In the genomic region with DNA sequence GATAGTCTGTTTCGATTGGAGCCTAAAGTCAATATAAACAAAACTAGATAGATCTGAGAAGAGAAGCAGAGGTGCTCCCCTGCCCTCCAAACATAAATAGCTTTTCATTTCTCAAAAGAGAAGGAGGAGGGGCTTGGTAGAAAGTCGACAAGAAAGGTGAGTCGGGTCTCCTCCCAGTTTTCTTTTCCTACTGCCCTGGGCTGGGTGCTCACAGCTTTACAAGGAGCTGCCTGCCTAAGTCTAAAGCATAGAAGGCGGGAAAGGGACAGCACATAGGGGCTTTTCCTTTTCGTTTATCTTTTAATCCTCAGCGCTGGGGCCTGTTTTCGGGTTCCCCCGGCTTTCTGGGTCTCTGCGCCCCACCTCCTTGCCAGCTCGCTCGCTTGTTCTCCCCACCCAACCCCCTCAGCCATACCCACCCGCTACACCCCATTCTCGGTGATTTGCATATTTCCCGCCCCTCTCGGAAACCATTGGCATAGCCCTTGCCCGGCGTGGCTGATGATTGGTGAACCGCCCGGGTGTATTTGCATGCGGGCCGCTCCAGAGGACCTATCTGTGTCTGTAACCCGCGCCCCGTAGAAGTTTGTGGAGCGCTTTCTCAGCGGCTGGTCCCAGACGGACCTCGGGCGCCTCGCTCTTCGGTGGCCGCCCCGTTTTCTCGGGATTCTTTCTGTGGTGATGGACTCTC, we compare ENCODE assay signal across 8 mouse cellular contexts. TPM values are rescaled to one million over a fixed set of nuclear protein-coding genes. Genes with fewer than 3 reads are reported as not detected.
DNase-seq lines count a peak whose midpoint lies in the region; ATAC-seq and TF ChIP-seq lines count a peak whose summit lies in the region.

TSS of gene Abtb2 (plus strand) at position 579 of the 691 bp plus-strand sequence.

- peak; percentile 97 for ATAC-seq in forebrain, embryonic 14.5 days
- peak; percentile 94 for ATAC-seq in liver, postnatal 0 days
- peak; percentile 96 for ATAC-seq in neural tube, embryonic 13.5 days (ENCODE audit: low read depth)

- peak within 1 kb of the TSS; percentile 68 for H3K9ac ChIP-seq in forebrain, embryonic 14.5 days (ENCODE audit: low read length)
- peak within 1 kb of the TSS; percentile 65 for H3K9ac ChIP-seq in liver, postnatal 0 days (replicated peaks)
- H3K9ac ChIP-seq in neural tube, embryonic 13.5 days = peak within 1 kb of the TSS; percentile 80

- intact Hi-C loops in heart, postnatal 14 days (cut with DNase I) = loop anchor here (1.0 to 5.0 kb wide), 7 partner anchors 27 to 416 kb away; no protein-coding TSS in a partner anchor

- peaks cover 77% of the 10 kb centered on the region for H3K27me3 ChIP-seq in E14TG2a.4 (ENCODE audit: insufficient read depth, low read length)
- 0 out of 2 replicates have a peak, but pooled peaks cover 3% of the 10 kb centered on the region for H3K27me3 ChIP-seq in forebrain, embryonic 14.5 days (replicated peaks; ENCODE audit: control insufficient read depth, insufficient read depth, low read length)
- H3K27me3 ChIP-seq in liver, postnatal 0 days (ENCODE audit: insufficient read depth, low read length) = peaks cover 27% of the 10 kb centered on the region
- peaks cover 55% of the 10 kb centered on the region for H3K27me3 ChIP-seq in neural tube, embryonic 13.5 days

- TF ChIP-seq CTCF in E14TG2a.4 (conservative IDR thresholded peaks at IDR 0.05; ENCODE audit: low read length) = no peak
- TF ChIP-seq CTCF in liver, postnatal 0 days (IDR thresholded peaks at IDR 0.05; ENCODE audit: low read depth) = peak; percentile 8; the same call in 1 of the 2 replicates

- no peaks in the 10 kb centered on the region for H3K9me3 ChIP-seq in E14TG2a.4 (ENCODE audit: low read length)
- no peaks in the 10 kb centered on the region for H3K9me3 ChIP-seq in forebrain, embryonic 14.5 days (replicated peaks; ENCODE audit: control insufficient read depth, low read length)
- no peaks in the 10 kb centered on the region for H3K9me3 ChIP-seq in liver, postnatal 0 days (ENCODE audit: low read length)
- no peaks in the 10 kb centered on the region for H3K9me3 ChIP-seq in neural tube, embryonic 13.5 days

- peak within 1 kb of the TSS; percentile 65 for H3K27ac ChIP-seq in forebrain, embryonic 14.5 days (ENCODE audit: low read depth, low read length)
- H3K27ac ChIP-seq in liver, postnatal 0 days (ENCODE audit: low read depth) = peak within 1 kb of the TSS; percentile 66
- H3K27ac ChIP-seq in neural tube, embryonic 13.5 days (replicated peaks) = peak within 1 kb of the TSS; percentile 70

- 0% methylated on average over 34 of the region's 34 CpGs for WGBS in forebrain, embryonic 14.5 days
- WGBS in liver, postnatal 0 days (ENCODE audit: insufficient replicate concordance) = under 1% methylated on average over 34 of the region's 34 CpGs
- WGBS in neural tube, embryonic 13.5 days = 1% methylated on average over 34 of the region's 34 CpGs

- peak within 1 kb of the TSS; percentile 82 for H3K4me3 ChIP-seq in E14TG2a.4 (replicated peaks; ENCODE audit: low read length)
- peak within 1 kb of the TSS; percentile 58 for H3K4me3 ChIP-seq in forebrain, embryonic 14.5 days (ENCODE audit: low read depth, low read length)
- H3K4me3 ChIP-seq in liver, postnatal 0 days (ENCODE audit: low read depth, low read length) = peak within 1 kb of the TSS; percentile 67
- H3K4me3 ChIP-seq in neural tube, embryonic 13.5 days = peak within 1 kb of the TSS; percentile 67

- peak; percentile 72 for DNase-seq in cerebellum, adult 11 months
- DNase-seq in forebrain, embryonic 14.5 days (ENCODE audit: low spot score) = peak; percentile 98
- peak; percentile 91 to 92 for DNase-seq in heart, postnatal 14 days
- peak; percentile 92 for DNase-seq in layer of hippocampus, adult 11-12 months (ENCODE audit: low spot score)
- DNase-seq in liver, postnatal 0 days = peak; percentile 92
- DNase-seq in telencephalon, adult 2 months (ENCODE audit: low read depth, low spot score) = peak; percentile 75

- H3K4me1 ChIP-seq in E14TG2a.4 (replicated peaks; ENCODE audit: low read depth, low read length) = peaks cover 20% of the 10 kb centered on the region
- H3K4me1 ChIP-seq in forebrain, embryonic 14.5 days (ENCODE audit: control insufficient read depth, insufficient read depth, low read length) = peaks cover 27% of the 10 kb centered on the region
- H3K4me1 ChIP-seq in liver, postnatal 0 days (ENCODE audit: insufficient read depth) = peaks cover 35% of the 10 kb centered on the region
- H3K4me1 ChIP-seq in neural tube, embryonic 13.5 days (replicated peaks) = peaks cover 56% of the 10 kb centered on the region

- H3K36me3 ChIP-seq in E14TG2a.4 (ENCODE audit: insufficient read depth, low read length) = no peaks in the 10 kb centered on the region
- H3K36me3 ChIP-seq in forebrain, embryonic 14.5 days (ENCODE audit: control insufficient read depth, insufficient read depth, low read length) = no peaks in the 10 kb centered on the region
- H3K36me3 ChIP-seq in liver, postnatal 0 days (replicated peaks; ENCODE audit: insufficient read depth, low read length) = no peaks in the 10 kb centered on the region
- no peaks in the 10 kb centered on the region for H3K36me3 ChIP-seq in neural tube, embryonic 13.5 days

- H3K4me2 ChIP-seq in forebrain, embryonic 14.5 days (ENCODE audit: low read length) = peak within 1 kb of the TSS; percentile 99
- H3K4me2 ChIP-seq in liver, postnatal 0 days (ENCODE audit: low read depth, low read length) = peak within 1 kb of the TSS; percentile 85
- peak within 1 kb of the TSS; percentile 98 for H3K4me2 ChIP-seq in neural tube, embryonic 13.5 days

- TF ChIP-seq EP300 in liver, postnatal 0 days (IDR thresholded peaks at IDR 0.05; ENCODE audit: low read depth) = no peak

RNA-seq across cellular contexts. Expression of gene Abtb2, which starts in this region (rescaled TPM):
- 3.8 and 5.9 TPM in 2 replicates for polyA plus RNA-seq in forebrain, embryonic 14.5 days (2014; fragmentation: Nextera tagmentation; extraction: Ambion mirVana)
- 10 to 100 TPM; 18.1 to 21.6 TPM for total RNA-seq in heart, postnatal 14 days (2021)
- 1.8 and 2.1 TPM in 2 replicates for polyA plus RNA-seq in liver, postnatal 0 days (2015; fragmentation: Nextera tagmentation; extraction: Ambion mirVana)
- polyA plus RNA-seq in neural tube, embryonic 13.5 days (2015; fragmentation: Nextera tagmentation; extraction: Ambion mirVana) = 12.1 and 13.2 TPM in 2 replicates

Comparison
In these comparisons a context has a peak if more than half of its experiments do, and no peak if none do; other contexts are left out.
1. Peak in every context shown above with its lines: DNase-seq, ATAC-seq, H3K4me3 ChIP-seq and H3K27ac ChIP-seq.